Mouse (Mus musculus) layer of hippocampus, adult 9-11 months (tissue): ENCODE results near the gene Rnd2.
A peak's percentile ranks its signal among the peaks of the same experiment; 100 is the strongest.
"Not testable (repeated sequence)": the region's sequence is repeated elsewhere in the genome, so short reads cannot be mapped to it uniquely, and the experiment has no call there.

ENCODE experiments used
- DNase-seq: peaks from one replicate; pipeline ENCODE4 v3.0.0; 2022

Rnd2 gene

GRCm38 (mm10) chr11:101464211-101465100 is at the start of gene Rnd2:
Gene Rnd2 (plus strand): TSS chr11:101464999.
- DNase-seq: no peak

GRCm38 (mm10) chr11:101415306-101415705 is 49.5 kb upstream of the Rnd2 start:
- no peak for DNase-seq

GRCm38 (mm10) chr11:101416433-101417100 is 48.2 kb upstream of the Rnd2 start:
- DNase-seq: no peak

GRCm38 (mm10) chr11:101417101-101417855 is 47.5 kb upstream of the Rnd2 start, which contains the start of gene Aarsd1:
Gene Aarsd1 (minus strand): TSS chr11:101417615.
- DNase-seq: peak; percentile 69

GRCm38 (mm10) chr11:101418991-101419390 is 45.8 kb upstream of the Rnd2 start:
- no peak for DNase-seq

- no peak for DNase-seq
Observed at GRCm38 (mm10) chr11:101419610-101420009, 45.2 kb upstream of the Rnd2 start.

- no peak for DNase-seq
Observed at GRCm38 (mm10) chr11:101420148-101420547, 44.7 kb upstream of the Rnd2 start.

- no peak for DNase-seq
Observed at GRCm38 (mm10) chr11:101424105-101424851, 40.5 kb upstream of the Rnd2 start, which contains the start of gene Gm27029. Gene Gm27029 (minus strand): TSS chr11:101424796.

GRCm38 (mm10) chr11:101424925-101425813 is 39.6 kb upstream of the Rnd2 start, which contains the start of the genes Rundc1 and Ptges3l:
Gene Rundc1 (plus strand): TSS chr11:101425085.
Gene Ptges3l (minus strand): TSS chr11:101425333.
- DNase-seq: peak; percentile 98

- DNase-seq: no peak
Observed at GRCm38 (mm10) chr11:101426165-101426564, 38.6 kb upstream of the Rnd2 start.

GRCm38 (mm10) chr11:101431327-101431726 is 33.5 kb upstream of the Rnd2 start:
- DNase-seq: no peak

- no peak for DNase-seq
Observed at GRCm38 (mm10) chr11:101433396-101433795, 31.4 kb upstream of the Rnd2 start.

GRCm38 (mm10) chr11:101435831-101436230 is 29.0 kb upstream of the Rnd2 start:
- no peak for DNase-seq

- no peak for DNase-seq
Observed at GRCm38 (mm10) chr11:101436916-101437315, 27.9 kb upstream of the Rnd2 start.

GRCm38 (mm10) chr11:101438006-101438405 is 26.8 kb upstream of the Rnd2 start:
- not testable (repeated sequence) for DNase-seq

GRCm38 (mm10) chr11:101441450-101442126 is 23.2 kb upstream of the Rnd2 start:
- DNase-seq: not testable (repeated sequence)

GRCm38 (mm10) chr11:101442127-101442693 is 22.6 kb upstream of the Rnd2 start, which contains the start of gene Rpl27:
Gene Rpl27 (plus strand): TSS chr11:101442298.
- peak; percentile 99 for DNase-seq

- DNase-seq: no peak
Observed at GRCm38 (mm10) chr11:101442760-101443159, 22.0 kb upstream of the Rnd2 start.

- no peak for DNase-seq
Observed at GRCm38 (mm10) chr11:101446319-101446718, 18.5 kb upstream of the Rnd2 start.

- DNase-seq: not testable (repeated sequence)
Observed at GRCm38 (mm10) chr11:101446860-101447259, 17.9 kb upstream of the Rnd2 start.
